Mouse (Mus musculus) limb, embryonic 11.5 days (tissue): ENCODE data around the gene Abhd17c. TPM values are rescaled to one million over a fixed set of nuclear protein-coding genes. Genes with fewer than 3 reads are reported as not detected.
A peak's percentile ranks its signal among the peaks of the same experiment; 100 is the strongest.
"Not testable (repeated sequence)": the region's sequence is repeated elsewhere in the genome, so short reads cannot be mapped to it uniquely, and the experiment has no call there.

Experiments
- ATAC-seq: fragments of 200-750 bp; cut with Nextera tagmentation; 2 replicates; pipeline ENCODE4 v1.8.0; 2017; ENCODE audit warnings: low read depth; ENCODE audit not compliant: insufficient number of reproducible peaks, low FRiP score, low TSS enrichment
- DNase-seq: peaks from one replicate; pipeline ENCODE4 v3.0.0-alpha.2; 2015; ENCODE audit warnings: low spot score
- H3K27ac ChIP-seq: fragments of 300-500 bp; sonication (generic); replicated peaks from 2 replicates; pipeline ENCODE4 v1.5.1; 2014; ENCODE audit warnings: low read depth, mild to moderate bottlenecking, low read length
- H3K27me3 ChIP-seq: fragments of 300-500 bp; sonication (generic); 2 replicates; pipeline ENCODE4 v1.6.1; 2014; ENCODE audit warnings: mild to moderate bottlenecking, low read length, mixed read lengths; ENCODE audit not compliant: control insufficient read depth, insufficient read depth
- H3K36me3 ChIP-seq: fragments of 300-500 bp; sonication (generic); 2 replicates; pipeline ENCODE4 v1.6.1; 2014; ENCODE audit warnings: mild to moderate bottlenecking, low read length, moderate library complexity, mixed read lengths; ENCODE audit not compliant: control insufficient read depth, insufficient read depth
- H3K4me1 ChIP-seq: fragments of 300-500 bp; sonication (generic); 2 replicates; pipeline ENCODE4 v1.6.1; 2014; ENCODE audit warnings: low read length, mixed read lengths; ENCODE audit not compliant: control insufficient read depth, insufficient read depth
- H3K4me2 ChIP-seq: fragments of 300-500 bp; sonication (generic); 2 replicates; pipeline ENCODE4 v1.6.1; 2014; ENCODE audit warnings: low read depth, mild to moderate bottlenecking, moderate library complexity; ENCODE audit not compliant: severe bottlenecking
- H3K4me3 ChIP-seq: fragments of 300-500 bp; sonication (generic); 2 replicates; pipeline ENCODE4 v1.5.1; 2014; ENCODE audit warnings: low read depth, low read length
- H3K9ac ChIP-seq: fragments of 300-500 bp; sonication (generic); 2 replicates; pipeline ENCODE4 v1.6.1; 2014; ENCODE audit warnings: mild to moderate bottlenecking, low read length
- H3K9me3 ChIP-seq: fragments of 300-500 bp; sonication (generic); 2 replicates; pipeline ENCODE4 v1.6.1; 2016; ENCODE audit warnings: low read length; ENCODE audit not compliant: control insufficient read depth
- WGBS: fragments of 180-500 bp; shearing (Covaris S2); extraction: QIAGEN DNeasy Blood & Tissue Kit; methylation state at CpG from one replicate; pipeline ENCODE4 v1.1.7; 2014; 5-methylcytosine and 5-hydroxymethylcytosine counted together
- polyA plus RNA-seq: library from polyadenylated mRNA; unstranded; fragments of >200 nt; fragmentation: Nextera tagmentation; extraction: Ambion mirVana; gene quantifications from 2 replicates; pipeline ENCODE4 v1.2.1, GENCODE M21; 2014

Gene Abhd17c
- polyA plus RNA-seq, 1 experiment from 2014 or later, result 51.8 TPM

DNA sequence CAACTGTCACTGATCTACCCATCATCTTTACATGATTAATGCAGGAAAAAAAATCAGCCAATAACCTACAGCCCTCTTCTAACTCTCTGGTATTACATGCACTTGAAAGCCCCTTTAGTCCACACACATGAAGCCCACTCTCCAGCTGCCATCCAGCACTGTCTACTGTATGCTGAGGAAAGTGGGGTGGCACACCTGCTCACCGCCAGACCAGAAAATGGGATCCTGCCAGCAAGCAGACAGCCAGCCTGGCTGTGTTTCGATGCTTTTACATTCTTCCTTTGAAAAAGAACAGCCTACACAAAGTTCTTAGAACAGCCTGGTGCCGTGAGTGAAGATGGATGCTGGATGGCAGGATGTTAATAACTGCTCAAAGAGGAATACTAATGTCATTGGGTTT, 13.9 kb downstream of the Abhd17c start:
- Histone ChIP-seq H3K27ac (no peak overlapping the region), H3K4me1 (peaks cover 4% of the 10 kb centered on the region; the same call in 1 of the 2 replicates), H3K9ac (no peak overlapping the region), H3K4me3 (no peak overlapping the region), H3K4me2 (no peak overlapping the region), H3K27me3 (no peaks in the 10 kb centered on the region), H3K36me3 (no peaks in the 10 kb centered on the region), H3K9me3 (no peaks in the 10 kb centered on the region)
- 91% methylated on average over 3 of the region's 3 CpGs for WGBS
- ATAC-seq (no peak), DNase-seq (no peak)

DNA sequence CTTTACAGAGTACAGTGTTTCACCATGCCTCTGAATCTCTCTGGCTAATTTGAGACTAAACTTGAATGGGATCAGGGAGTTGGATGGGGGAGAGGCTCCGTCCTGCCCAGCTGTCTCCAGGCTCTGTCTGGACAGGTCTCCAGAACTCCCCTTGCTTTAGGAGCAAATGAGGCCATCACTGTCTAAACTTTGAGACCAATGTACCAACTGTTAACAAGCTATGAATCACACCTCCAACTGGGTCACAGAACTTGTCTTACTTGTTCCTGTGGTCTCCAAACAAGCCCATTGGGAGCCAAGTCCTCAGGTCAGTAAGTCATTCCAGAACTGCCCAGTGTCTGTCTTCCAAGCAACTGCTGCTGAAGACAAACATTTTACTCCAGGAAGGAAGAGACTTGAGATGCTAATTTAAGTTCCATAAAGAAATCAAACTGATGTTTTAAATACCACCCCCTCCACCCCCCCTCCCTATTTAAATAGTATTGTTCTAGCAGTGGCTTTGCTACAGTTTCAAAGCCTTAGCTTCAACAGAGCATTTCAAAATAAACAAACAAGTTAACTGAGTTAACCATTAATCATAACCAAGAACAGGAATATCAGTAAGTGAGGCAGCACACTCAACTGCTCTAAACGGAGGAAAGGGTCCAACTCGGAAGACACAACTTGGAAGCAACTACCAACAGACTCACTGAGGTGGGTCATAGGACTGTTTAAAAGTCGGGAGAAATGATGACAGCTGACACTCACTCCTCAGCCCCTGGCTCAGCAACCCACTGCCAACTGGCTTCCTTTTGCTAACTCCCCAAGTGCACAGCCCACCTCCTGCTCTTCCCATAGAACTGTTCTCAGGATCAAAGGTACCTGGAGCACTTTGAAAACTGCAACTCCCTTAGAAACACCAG, 15.6 kb downstream of the Abhd17c start:
- Histone ChIP-seq H3K9ac (no peak overlapping the region), H3K4me1 (no peaks in the 10 kb centered on the region), H3K27ac (no peak overlapping the region), H3K4me3 (no peak overlapping the region), H3K27me3 (no peaks in the 10 kb centered on the region), H3K36me3 (no peaks in the 10 kb centered on the region), H3K9me3 (no peaks in the 10 kb centered on the region), H3K4me2 (no peak overlapping the region)
- no peak for DNase-seq
- WGBS, result 69% methylated on average over 4 of the region's 4 CpGs
- ATAC-seq, result no peak

- Histone ChIP-seq H3K36me3 (no peaks in the 10 kb centered on the region), H3K27ac (no peak overlapping the region), H3K4me3 (no peak overlapping the region), H3K4me2 (no peak overlapping the region), H3K9me3 (no peaks in the 10 kb centered on the region), H3K27me3 (no peaks in the 10 kb centered on the region), H3K4me1 (peaks cover 8% of the 10 kb centered on the region; the same call in 1 of the 2 replicates), H3K9ac (no peak overlapping the region)
- WGBS, result 91% methylated on average over 1 of the region's 1 CpGs
- no peak for ATAC-seq
- DNase-seq, result no peak
Measured at GRCm38 (mm10) chr7:84132704-84133103, 19.0 kb downstream of the Abhd17c start.

DNA sequence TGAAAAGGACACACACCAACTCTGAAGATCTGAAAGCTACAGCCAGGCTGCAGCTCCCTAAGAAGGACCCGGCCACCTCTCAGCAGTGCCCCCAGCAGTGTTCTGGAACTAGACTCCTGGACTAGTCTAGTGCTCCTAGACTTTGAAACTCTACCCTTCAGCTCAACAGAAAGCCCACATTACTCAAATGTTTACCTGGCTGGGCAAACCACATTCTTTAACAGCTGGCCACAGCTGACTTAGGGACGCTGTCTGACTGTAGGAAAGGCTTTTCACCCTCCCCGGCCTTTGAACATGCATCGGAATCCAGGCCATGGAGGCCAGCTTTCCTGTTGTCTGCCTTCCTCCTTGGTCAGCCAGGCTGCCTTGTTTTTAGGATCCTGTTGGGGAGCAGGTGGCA, 20.0 kb downstream of the Abhd17c start:
- Histone ChIP-seq H3K9ac (no peak overlapping the region), H3K9me3 (no peaks in the 10 kb centered on the region), H3K4me1 (peaks cover 8% of the 10 kb centered on the region; the same call in 1 of the 2 replicates), H3K36me3 (no peaks in the 10 kb centered on the region), H3K27ac (no peak overlapping the region), H3K27me3 (no peaks in the 10 kb centered on the region), H3K4me3 (no peak overlapping the region), H3K4me2 (no peak overlapping the region)
- ATAC-seq (no peak), DNase-seq (no peak)
- 86% methylated on average over 4 of the region's 4 CpGs for WGBS

DNA sequence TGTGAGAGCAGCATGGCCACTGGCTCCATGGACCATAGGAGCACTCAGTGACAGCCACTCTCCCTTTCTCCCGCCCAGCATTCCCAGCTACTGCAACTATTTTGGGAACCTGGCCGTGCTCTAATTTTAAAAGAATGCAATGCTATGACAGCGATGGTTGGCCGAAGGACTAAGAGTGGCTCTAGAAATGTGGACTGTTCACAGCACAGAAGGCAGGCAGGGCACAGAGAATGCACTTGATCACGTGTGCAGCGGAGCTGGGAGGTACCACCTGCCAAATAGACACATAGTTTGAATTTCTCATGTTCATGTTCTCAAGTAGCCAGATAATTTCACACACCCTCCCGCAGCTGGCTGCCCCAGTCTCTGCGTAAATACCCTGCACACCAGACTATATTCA, 23.0 kb downstream of the Abhd17c start:
- Histone ChIP-seq H3K27me3 (no peaks in the 10 kb centered on the region), H3K9ac (no peak overlapping the region), H3K4me3 (no peak overlapping the region), H3K36me3 (no peaks in the 10 kb centered on the region), H3K4me1 (peaks cover 8% of the 10 kb centered on the region; the same call in 1 of the 2 replicates), H3K4me2 (no peak overlapping the region), H3K27ac (no peak overlapping the region), H3K9me3 (no peaks in the 10 kb centered on the region)
- 0 out of 2 replicates have a peak, but pooled peaks have one; percentile 35 for ATAC-seq
- DNase-seq, result no peak
- 74% methylated on average over 8 of the region's 8 CpGs for WGBS

- H3K27ac ChIP-seq, result no peak overlapping the region
- H3K9me3 ChIP-seq, result no peaks in the 10 kb centered on the region
- WGBS, result 91% methylated on average over 1 of the region's 1 CpGs
- H3K4me3 ChIP-seq, result no peak overlapping the region
- H3K4me2 ChIP-seq, result no peak overlapping the region
- H3K4me1 ChIP-seq, result peaks cover 12% of the 10 kb centered on the region
- ATAC-seq (no peak), DNase-seq (no peak)
- H3K36me3 ChIP-seq, result no peaks in the 10 kb centered on the region
- H3K27me3 ChIP-seq, result no peaks in the 10 kb centered on the region
- H3K9ac ChIP-seq, result no peak overlapping the region
Measured at GRCm38 (mm10) chr7:84125730-84126129, 26.0 kb downstream of the Abhd17c start.

DNA sequence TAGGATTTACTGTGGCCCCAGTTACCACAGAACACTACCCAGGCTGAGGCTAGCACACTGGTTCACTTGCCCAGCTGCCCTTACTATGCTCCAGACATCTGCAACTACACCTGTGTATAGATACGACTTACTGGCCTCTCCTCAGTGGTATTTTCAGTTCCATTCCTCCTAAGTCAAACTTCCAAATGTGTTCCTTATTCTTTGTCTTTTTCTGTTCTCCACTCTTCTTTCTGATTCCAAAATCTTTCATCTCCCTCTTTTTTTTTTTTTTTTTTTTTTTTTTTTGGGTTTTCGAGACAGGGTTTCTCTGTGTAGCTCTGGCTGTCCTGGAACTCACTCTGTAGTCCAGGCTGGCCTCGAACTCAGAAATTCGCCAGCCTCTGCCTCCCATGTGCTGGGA, 28.0 kb downstream of the Abhd17c start:
- not testable (repeated sequence) for ATAC-seq, H3K4me2 ChIP-seq, H3K27me3 ChIP-seq, H3K4me3 ChIP-seq, DNase-seq, H3K9ac ChIP-seq, H3K36me3 ChIP-seq, H3K9me3 ChIP-seq, H3K27ac ChIP-seq
- WGBS, result 83% methylated on average over 3 of the region's 4 CpGs
- H3K4me1 ChIP-seq, result peaks cover 14% of the 10 kb centered on the region

- DNase-seq (no peak), ATAC-seq (no peak)
- Histone ChIP-seq H3K9ac (no peak overlapping the region), H3K4me3 (no peak overlapping the region), H3K27ac (no peak overlapping the region), H3K27me3 (no peaks in the 10 kb centered on the region), H3K4me1 (peaks cover 11% of the 10 kb centered on the region), H3K36me3 (no peaks in the 10 kb centered on the region; the same call in 1 of the 2 replicates), H3K9me3 (no peaks in the 10 kb centered on the region), H3K4me2 (no peak overlapping the region)
- WGBS, result 91% methylated on average over 3 of the region's 3 CpGs
Measured at GRCm38 (mm10) chr7:84121778-84122177, 29.9 kb downstream of the Abhd17c start.
